Mouse (Mus musculus) thymus, postnatal 14 days (tissue): ENCODE measurements at regions not wholly inside any gene's neighbourhood (a gene's known extent, or its start where the extent isn't known, plus 50 kb on each side); places are given as distances from the start of the nearest gene placed in this dataset.

ENCODE experiments used
- DNase-seq: peaks from one replicate; pipeline ENCODE4 v3.0.0; 2021

GRCm38 (mm10) chr15:57542630-57543029 lies 65.2 kb upstream of the Slc22a22 start:
- no peak for DNase-seq

DNA sequence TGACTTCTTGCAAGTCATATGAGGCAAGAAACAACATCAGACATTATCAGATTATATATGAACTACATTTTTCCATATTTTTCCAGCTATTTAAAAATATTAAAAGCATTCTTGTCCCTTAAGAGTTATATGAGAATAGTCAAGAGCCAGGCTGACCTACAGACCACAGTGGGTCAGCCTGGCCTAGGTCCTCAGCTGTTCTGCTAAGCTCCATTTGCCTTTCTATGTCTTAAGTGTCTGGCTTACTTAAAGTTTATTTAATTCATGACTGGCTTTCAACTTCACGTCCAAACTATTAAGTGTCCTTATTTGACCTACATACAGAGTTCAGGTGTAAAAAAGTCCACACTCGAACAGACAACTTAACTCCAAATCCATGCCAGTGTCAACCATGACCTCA lies 58.1 kb upstream of the Slc22a22 start:
- no peak for DNase-seq
